Comparison of ENCODE assay signal across 8 mouse cellular contexts in genomic region chr7:134224421-134224740, GRCm38 (mm10). TPM values are rescaled to one million over a fixed set of nuclear protein-coding genes. Genes with fewer than 3 reads are reported as not detected.
DNase-seq lines count a peak whose midpoint lies in the region; ATAC-seq lines count a peak whose summit lies in the region.

No protein-coding gene starts in this region.

- 0 out of 2 replicates have a peak, but pooled peaks have one; percentile 10 for ATAC-seq in embryonic facial prominence, embryonic 11.5 days (replicated peaks; ENCODE audit: insufficient number of reproducible peaks, low FRiP score, low TSS enrichment, low read depth)
- ATAC-seq in granulocyte monocyte progenitor cell, adult 5-6 weeks (replicated peaks; ENCODE audit: poor library complexity, severe bottlenecking), result no peak

- H3K27ac ChIP-seq in embryonic facial prominence, embryonic 11.5 days (replicated peaks; ENCODE audit: low read depth, low read length), result no peak overlapping the region
- H3K27ac ChIP-seq in hindbrain, embryonic 10.5 days, result peak overlapping the region; percentile 89

- H3K4me3 ChIP-seq in embryonic facial prominence, embryonic 11.5 days (ENCODE audit: low read depth, low read length), result peak overlapping the region; percentile 59
- H3K4me3 ChIP-seq in hindbrain, embryonic 10.5 days, result peak overlapping the region; percentile 70

- DNase-seq in left cerebral cortex, postnatal 4 days, result peak; percentile 15
- DNase-seq in left cerebral cortex, postnatal 36 days (ENCODE audit: low spot score in 2 of 2), result no peak
- DNase-seq in embryonic facial prominence, embryonic 11.5 days (ENCODE audit: low spot score), result peak; percentile 12
- no peak for DNase-seq in hindbrain, embryonic 10.5 days (ENCODE audit: low spot score)
- peak; percentile 28 for DNase-seq in lung, postnatal 10 days
- DNase-seq in layer of hippocampus, postnatal 10 days (ENCODE audit: low spot score in 2 of 2), result no peak
- no peak for DNase-seq in cerebellum, adult 9-10 months

- WGBS in embryonic facial prominence, embryonic 11.5 days, result under 1% methylated on average over 14 of the region's 14 CpGs
- whole genome bisulfite sequencing in hindbrain, embryonic 10.5 days, result under 1% methylated on average over 14 of the region's 14 CpGs

- H3K9ac ChIP-seq in embryonic facial prominence, embryonic 11.5 days (replicated peaks; ENCODE audit: low read length), result peak overlapping the region; percentile 66

- no peaks in the 10 kb centered on the region for H3K4me1 ChIP-seq in embryonic facial prominence, embryonic 11.5 days (ENCODE audit: control insufficient read depth, insufficient read depth, low read length)
- H3K4me1 ChIP-seq in hindbrain, embryonic 10.5 days (replicated peaks), result peaks cover 49% of the 10 kb centered on the region

- H3K27me3 ChIP-seq in embryonic facial prominence, embryonic 11.5 days (ENCODE audit: control insufficient read depth, insufficient read depth, low read length), result peaks cover 2% of the 10 kb centered on the region; the same call in 1 of the 2 replicates
- H3K27me3 ChIP-seq in hindbrain, embryonic 10.5 days (ENCODE audit: insufficient read depth, poor library complexity, severe bottlenecking), result peaks cover 35% of the 10 kb centered on the region

- no peaks in the 10 kb centered on the region for H3K9me3 ChIP-seq in embryonic facial prominence, embryonic 11.5 days (replicated peaks; ENCODE audit: control insufficient read depth, low read length)
- H3K9me3 ChIP-seq in hindbrain, embryonic 10.5 days, result no peaks in the 10 kb centered on the region

- intact Hi-C loops in left cerebral cortex, postnatal 4 days (cut with DNase I), result loop anchor here (5.0 kb wide), 1 partner anchor 367 kb away; no protein-coding TSS in a partner anchor
- intact Hi-C loops in left cerebral cortex, postnatal 36 days (cut with DNase I), result loop anchor here (2.0 to 10.0 kb wide), 3 partner anchors 123 to 368 kb away; no protein-coding TSS in a partner anchor

- H3K4me2 ChIP-seq in embryonic facial prominence, embryonic 11.5 days (ENCODE audit: low read depth, low read length), result peak overlapping the region; percentile 97

- no peaks in the 10 kb centered on the region for H3K36me3 ChIP-seq in embryonic facial prominence, embryonic 11.5 days (replicated peaks; ENCODE audit: control insufficient read depth, insufficient read depth, low read depth, low read length)
- no peaks in the 10 kb centered on the region for H3K36me3 ChIP-seq in hindbrain, embryonic 10.5 days

RNA-seq across cellular contexts. Expression of gene Adam12, which starts 7.6 kb away (rescaled TPM):
- 10 to 100 TPM; 14.3 to 15.3 TPM for total RNA-seq in left cerebral cortex, postnatal 4 days (2021)
- total RNA-seq in left cerebral cortex, postnatal 36 days (2021), result 1 to 10 TPM; 4.0 to 7.6 TPM
- 3.6 and 4.8 TPM in 2 replicates for polyA plus RNA-seq in embryonic facial prominence, embryonic 11.5 days (2014; fragmentation: Nextera tagmentation; extraction: Ambion mirVana)
- polyA plus RNA-seq in hindbrain, embryonic 10.5 days (2016; fragmentation: Nextera tagmentation; extraction: Ambion mirVana), result 2.0 TPM in 2 replicates
- not detected in 2 replicates for total RNA-seq in granulocyte monocyte progenitor cell, adult 5-6 weeks (2014; fragmentation: Nextera tagmentation)
- not detected in 2 replicates for total RNA-seq in granulocyte monocyte progenitor cell, adult 5-6 weeks (2017)
- total RNA-seq in layer of hippocampus, postnatal 10 days (2021), result 10 to 100 TPM; 16.3 to 16.8 TPM

Comparison
In these comparisons a context has a peak if more than half of its experiments do, and no peak if none do; other contexts are left out.
1. DNase-seq: peak in left cerebral cortex, postnatal 4 days (single experiment), embryonic facial prominence, embryonic 11.5 days (single experiment) and lung, postnatal 10 days (single experiment); none in left cerebral cortex, postnatal 36 days (0 of 2), hindbrain, embryonic 10.5 days (single experiment), layer of hippocampus, postnatal 10 days (0 of 2) and cerebellum, adult 9-10 months (single experiment).
2. RNA of gene Adam12, which starts 7.6 kb away (total RNA-seq): 16.3 to 16.8 TPM in layer of hippocampus, postnatal 10 days, 14.3 to 15.3 TPM in left cerebral cortex, postnatal 4 days and 4.0 to 7.6 TPM in left cerebral cortex, postnatal 36 days; not detected in granulocyte monocyte progenitor cell, adult 5-6 weeks; every median in the first group is over 4 times any median in the second.